Mouse (Mus musculus) ES-E14 (cell line): ENCODE results near the gene Scn1b.

ENCODE experiments used
- CHD2 ChIP-seq: IDR thresholded peaks from 2 replicates; pipeline ENCODE4 v1.6.1; 2014; ENCODE audit warnings: mild to moderate bottlenecking, low read depth, low read length, inconsistent platforms
- HCFC1 ChIP-seq: IDR thresholded peaks from 2 replicates; pipeline ENCODE4 v1.6.1; 2012; ENCODE audit warnings: low read length, inconsistent platforms, borderline replicate concordance; ENCODE audit not compliant: insufficient read depth
- MAFK ChIP-seq: IDR thresholded peaks from 2 replicates; pipeline ENCODE4 v1.6.1; 2014; ENCODE audit warnings: mild to moderate bottlenecking, low read depth, low read length, inconsistent platforms; ENCODE audit not compliant: insufficient read depth

GRCm38 (mm10) chr7:31163666-31164577 lies 37.1 kb upstream of the Scn1b start:
- TF ChIP-seq CHD2 (no peak), MAFK (no peak), HCFC1 (no peak)
